Mouse (Mus musculus) intestine, postnatal 0 days (tissue): Measurements from ENCODE around the gene Cutal. TPM values are rescaled to one million over a fixed set of nuclear protein-coding genes. Genes with fewer than 3 reads are reported as not detected.
A peak's percentile ranks its signal among the peaks of the same experiment; 100 is the strongest.

Experiments
- ATAC-seq: fragments of 200-750 bp; cut with Nextera tagmentation; 2 replicates; pipeline ENCODE4 v1.8.0; 2017; ENCODE audit warnings: mild to moderate bottlenecking, moderate TSS enrichment, moderate library complexity
- H3K27ac ChIP-seq: fragments of 300-500 bp; sonication (generic); 2 replicates; pipeline ENCODE4 v1.5.1; 2014; ENCODE audit warnings: mild to moderate bottlenecking, low read depth, low read length, moderate library complexity
- H3K27me3 ChIP-seq: fragments of 300-500 bp; sonication (generic); replicated peaks from 2 replicates; pipeline ENCODE4 v1.6.1; 2014; ENCODE audit warnings: low read length, mixed read lengths; ENCODE audit not compliant: control insufficient read depth, insufficient read depth
- H3K36me3 ChIP-seq: fragments of 300-500 bp; sonication (generic); 2 replicates; pipeline ENCODE4 v1.6.1; 2014; ENCODE audit warnings: mild to moderate bottlenecking, moderate library complexity; ENCODE audit not compliant: control insufficient read depth, insufficient read depth
- H3K4me1 ChIP-seq: fragments of 300-500 bp; sonication (generic); replicated peaks from 2 replicates; pipeline ENCODE4 v1.6.1; 2014; ENCODE audit warnings: antibody characterized with exemption, low read length, mixed read lengths; ENCODE audit not compliant: control insufficient read depth, insufficient read depth
- H3K4me2 ChIP-seq: fragments of 300-500 bp; sonication (generic); replicated peaks from 2 replicates; pipeline ENCODE4 v1.6.1; 2014; ENCODE audit warnings: low read depth, mild to moderate bottlenecking, moderate library complexity
- H3K4me3 ChIP-seq: fragments of 300-500 bp; sonication (generic); 2 replicates; pipeline ENCODE4 v1.5.1; 2014; ENCODE audit warnings: low read depth, low read length
- H3K9ac ChIP-seq: fragments of 300-500 bp; sonication (generic); 2 replicates; pipeline ENCODE4 v1.6.1; 2014; ENCODE audit warnings: mild to moderate bottlenecking, low read depth, low read length
- H3K9me3 ChIP-seq: fragments of 300-500 bp; sonication (generic); 2 replicates; pipeline ENCODE4 v1.6.1; 2016; ENCODE audit warnings: mixed run types; ENCODE audit not compliant: control insufficient read depth
- CTCF ChIP-seq: sonication (generic); IDR thresholded peaks from 2 replicates; pipeline ENCODE4 v1.5.1; 2016; ENCODE audit warnings: low read depth, mild to moderate bottlenecking, control low read depth, antibody characterized with exemption, moderate library complexity
- WGBS: fragments of 180-500 bp; shearing (Covaris S2); extraction: QIAGEN DNeasy Blood & Tissue Kit; methylation state at CpG from one replicate; pipeline ENCODE4 v1.1.7; 2014; 5-methylcytosine and 5-hydroxymethylcytosine counted together
- polyA plus RNA-seq: library from polyadenylated mRNA; unstranded; fragments of >200 nt; fragmentation: Nextera tagmentation; extraction: Ambion mirVana; gene quantifications from 2 replicates; pipeline ENCODE4 v1.2.1, GENCODE M21; 2015

Gene Cutal
- polyA plus RNA-seq, 1 experiment from 2014 or later: 16.4 TPM

GRCm38 (mm10) chr2:34913218-34914068 lies 39.2 kb downstream of the Cutal start, which contains the start of gene Phf19:
Gene Phf19, minus strand, starts transcription at chr2:34914026.
- Histone ChIP-seq H3K27me3 (no peaks in the 10 kb centered on the region), H3K4me3 (peak within 1 kb of the TSS; percentile 69), H3K4me1 (no peaks in the 10 kb centered on the region), H3K36me3 (peaks cover 18% of the 10 kb centered on the region), H3K9me3 (no peaks in the 10 kb centered on the region), H3K4me2 (peak within 1 kb of the TSS; percentile 96), H3K9ac (peak within 1 kb of the TSS; percentile 60), H3K27ac (peak within 1 kb of the TSS; percentile 21; the same call in 1 of the 2 replicates)
- WGBS: under 1% methylated on average over 61 of the region's 64 CpGs
- peak; percentile 35; the same call in 1 of the 2 replicates for ATAC-seq
- no peak; the same call in 1 of the 2 replicates for TF ChIP-seq CTCF

GRCm38 (mm10) chr2:34914069-34914822 lies 40.0 kb downstream of the Cutal start:
- TF ChIP-seq CTCF: no peak
- H3K4me2 ChIP-seq: peak overlapping the region; percentile 96
- WGBS: 2% methylated on average over 37 of the region's 50 CpGs
- H3K4me1 ChIP-seq: no peaks in the 10 kb centered on the region
- H3K36me3 ChIP-seq: peaks cover 14% of the 10 kb centered on the region
- no peaks in the 10 kb centered on the region for H3K9me3 ChIP-seq
- H3K27me3 ChIP-seq: no peaks in the 10 kb centered on the region
- H3K9ac ChIP-seq: peak overlapping the region; percentile 60
- peak; percentile 61 for ATAC-seq
- peak overlapping the region; percentile 69 for H3K4me3 ChIP-seq
- peak overlapping the region; percentile 21; the same call in 1 of the 2 replicates for H3K27ac ChIP-seq

- ATAC-seq: peak; percentile 53
- Histone ChIP-seq H3K4me2 (peak overlapping the region; percentile 96), H3K4me1 (no peaks in the 10 kb centered on the region), H3K27me3 (no peaks in the 10 kb centered on the region), H3K4me3 (no peak overlapping the region), H3K27ac (no peak overlapping the region), H3K36me3 (peaks cover 9% of the 10 kb centered on the region; the same call in 1 of the 2 replicates), H3K9ac (no peak overlapping the region), H3K9me3 (no peaks in the 10 kb centered on the region)
- 21% methylated on average over 2 of the region's 2 CpGs for WGBS
- TF ChIP-seq CTCF: no peak
Measured at GRCm38 (mm10) chr2:34914823-34915082, 40.6 kb downstream of the Cutal start.

GRCm38 (mm10) chr2:34915103-34915502 lies 40.9 kb downstream of the Cutal start:
- H3K9ac ChIP-seq: no peak overlapping the region
- H3K36me3 ChIP-seq: peaks cover 7% of the 10 kb centered on the region; the same call in 1 of the 2 replicates
- ATAC-seq: no peak
- H3K4me3 ChIP-seq: no peak overlapping the region
- WGBS: 76% methylated on average over 2 of the region's 2 CpGs
- H3K27ac ChIP-seq: no peak overlapping the region
- no peaks in the 10 kb centered on the region for H3K27me3 ChIP-seq
- H3K4me2 ChIP-seq: no peak overlapping the region
- no peak for TF ChIP-seq CTCF
- no peaks in the 10 kb centered on the region for H3K9me3 ChIP-seq
- H3K4me1 ChIP-seq: no peaks in the 10 kb centered on the region

- no peak overlapping the region for H3K9ac ChIP-seq
- no peaks in the 10 kb centered on the region for H3K9me3 ChIP-seq
- WGBS: 54% methylated on average over 2 of the region's 2 CpGs
- no peak for ATAC-seq
- H3K27me3 ChIP-seq: no peaks in the 10 kb centered on the region
- no peaks in the 10 kb centered on the region for H3K36me3 ChIP-seq
- no peaks in the 10 kb centered on the region for H3K4me1 ChIP-seq
- H3K4me3 ChIP-seq: no peak overlapping the region
- no peak overlapping the region for H3K27ac ChIP-seq
- TF ChIP-seq CTCF: no peak
- H3K4me2 ChIP-seq: no peak overlapping the region
Measured at GRCm38 (mm10) chr2:34920144-34920543, 45.9 kb downstream of the Cutal start.

GRCm38 (mm10) chr2:34922729-34923128 lies 48.5 kb downstream of the Cutal start:
- Histone ChIP-seq H3K4me2 (no peak overlapping the region), H3K27ac (no peak overlapping the region), H3K9me3 (no peaks in the 10 kb centered on the region), H3K4me3 (no peak overlapping the region), H3K27me3 (no peaks in the 10 kb centered on the region), H3K36me3 (no peaks in the 10 kb centered on the region), H3K4me1 (no peaks in the 10 kb centered on the region), H3K9ac (no peak overlapping the region)
- 8% methylated on average over 2 of the region's 2 CpGs for WGBS
- no peak for TF ChIP-seq CTCF
- no peak for ATAC-seq
